Mouse (Mus musculus): ENCODE results near the gene Capza3.

The Capza3 gene

GRCm38 (mm10) chr6:140040952-140041351 lies at the start of gene Capza3:
Gene Capza3, plus strand, starts transcription at chr6:140041252.
- no peak for DNase-seq (ENCODE audit: low spot score)

DNA sequence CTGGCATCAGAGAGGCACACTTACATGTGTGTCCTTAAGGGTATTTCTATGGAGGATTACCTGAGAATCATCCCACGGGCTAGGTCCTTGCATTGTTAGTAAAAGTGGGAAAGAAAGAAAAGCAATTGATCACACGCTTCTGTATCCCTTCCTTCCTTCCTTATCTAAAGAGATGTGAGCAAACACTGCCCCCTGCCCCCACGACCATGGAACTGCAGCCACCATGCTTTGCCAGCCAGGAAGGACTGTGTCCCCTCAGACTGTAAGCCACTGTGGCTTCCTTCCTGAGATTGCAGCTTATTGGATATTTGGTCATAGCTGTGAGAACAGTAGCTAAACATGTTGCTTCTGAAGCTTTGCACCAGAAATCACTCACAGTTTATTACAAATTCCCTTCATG lies 35.9 kb upstream of the Capza3 start:
- no peak for DNase-seq (ENCODE audit: low spot score)

- DNase-seq (ENCODE audit: low spot score) = no peak
Measured at GRCm38 (mm10) chr6:140024404-140024803, 16.6 kb upstream of the Capza3 start.

- DNase-seq (ENCODE audit: low spot score) = no peak
Measured at GRCm38 (mm10) chr6:140041357-140041756, 305 bp downstream of the Capza3 start, which contains the start of gene Plcz1. Gene Plcz1, minus strand, starts transcription at chr6:140041457.

DNA sequence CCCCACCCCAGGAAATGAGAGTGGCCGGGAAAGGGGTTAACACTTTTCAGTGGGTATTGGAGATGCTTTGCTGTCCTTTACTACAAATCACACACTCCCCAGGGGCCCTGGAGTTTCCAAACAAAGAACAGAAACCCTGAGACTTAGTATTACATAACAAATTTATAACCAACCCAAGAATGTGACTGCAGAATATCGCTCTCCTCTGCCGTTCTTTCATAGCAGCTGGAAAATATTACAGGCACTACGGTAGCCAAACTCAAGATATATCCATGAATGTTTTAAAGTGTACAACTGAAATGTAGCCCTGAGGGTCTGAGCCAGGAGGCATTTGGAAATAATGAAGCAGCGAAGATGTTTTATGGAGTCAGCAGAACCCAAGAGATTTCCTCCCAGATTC lies 10.4 kb downstream of the Capza3 start:
- no peak for DNase-seq (ENCODE audit: low spot score)

DNA sequence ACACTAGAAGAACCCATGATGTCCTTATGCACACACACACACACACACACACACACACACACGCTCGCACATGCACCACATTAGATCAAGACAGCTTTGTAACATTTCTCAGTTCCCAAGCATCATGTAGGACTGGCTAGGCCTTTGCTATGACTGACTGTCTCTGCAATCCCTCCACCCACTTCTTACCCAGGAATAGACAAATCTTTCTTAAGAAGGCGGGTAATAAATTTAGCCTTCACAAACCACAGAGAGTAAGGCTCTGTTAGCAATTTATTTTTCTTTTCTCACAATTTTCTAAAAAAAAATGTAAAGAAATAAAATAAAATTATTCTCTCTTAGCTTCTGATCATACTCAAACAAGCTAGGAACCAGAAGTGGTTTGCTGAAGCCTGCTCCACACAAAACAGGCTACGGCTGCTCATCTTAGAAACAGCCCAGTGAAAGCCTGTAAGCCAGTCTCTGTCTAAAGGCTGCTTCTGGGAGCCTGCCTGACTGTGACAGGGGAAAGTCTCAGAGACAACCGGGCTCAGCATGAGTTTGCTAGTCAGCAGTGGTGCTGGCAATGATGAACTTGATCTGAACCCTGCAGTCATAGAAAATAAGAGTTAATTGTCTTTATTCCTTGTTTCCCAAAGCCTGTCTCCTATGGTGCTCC lies 13.3 kb downstream of the Capza3 start:
- peak; percentile 27 for DNase-seq (ENCODE audit: low spot score)

DNA sequence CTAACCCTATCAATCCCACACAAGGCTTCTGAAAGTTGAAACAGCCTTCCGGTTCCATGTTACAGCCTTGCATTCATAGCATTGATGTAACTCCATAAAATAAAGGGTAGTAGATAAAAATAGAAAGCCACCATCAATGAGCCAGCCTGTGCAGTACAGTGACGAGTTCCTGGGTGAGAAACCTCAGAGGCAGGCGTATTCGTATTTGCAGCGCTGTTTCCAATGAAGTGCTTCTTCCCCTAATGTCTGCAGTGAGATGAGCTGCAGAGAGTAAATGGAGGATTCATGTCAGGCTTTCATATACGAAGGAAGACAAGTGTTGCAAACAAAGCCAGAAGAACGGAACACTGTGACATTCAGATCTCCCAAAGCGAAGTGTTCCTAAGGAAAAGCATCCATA lies 28.1 kb downstream of the Capza3 start:
- DNase-seq (ENCODE audit: low spot score) = no peak

GRCm38 (mm10) chr6:140080933-140081332 lies 39.9 kb downstream of the Capza3 start:
- no peak for DNase-seq (ENCODE audit: low spot score)

GRCm38 (mm10) chr6:140081739-140082138 lies 40.7 kb downstream of the Capza3 start:
- no peak for DNase-seq (ENCODE audit: low spot score)

DNA sequence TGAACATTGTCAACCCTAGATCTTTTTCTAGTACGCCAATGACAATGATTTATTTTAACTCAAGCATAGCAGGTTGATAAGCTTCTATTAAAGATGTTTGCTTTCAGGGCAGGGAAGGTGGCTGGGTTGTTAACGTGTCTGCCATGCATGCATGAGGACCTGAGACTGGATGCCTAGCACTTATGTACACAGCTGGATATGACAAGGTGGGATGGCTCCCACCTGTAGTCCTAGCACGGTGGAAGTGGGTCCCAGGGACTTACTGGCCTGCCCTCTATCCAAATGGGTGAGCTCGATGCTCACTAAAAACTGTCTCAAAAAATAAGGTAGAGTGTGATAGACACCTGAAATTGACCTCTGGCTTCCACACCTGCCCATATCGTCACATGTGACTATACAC lies 48.8 kb downstream of the Capza3 start:
- DNase-seq (ENCODE audit: low spot score) = no peak
